Mouse (Mus musculus) gastrocnemius, postnatal 36 days (tissue): ENCODE data around the gene H1fx. TPM values are rescaled to one million over a fixed set of nuclear protein-coding genes. Genes with fewer than 3 reads are reported as not detected.
"Not testable (repeated sequence)": the region's sequence is repeated elsewhere in the genome, so short reads cannot be mapped to it uniquely, and the experiment has no call there.

Source experiments
- DNase-seq, 2 experiments: peaks; one replicate each; pipeline ENCODE4 v3.0.0; 2022
- intact Hi-C: fragments of 180-260 bp; cut with DNase I; formaldehyde crosslinking; loops from one replicate; pipeline ENCODE4 v1.15.1; 2025
- microRNA-seq, 2 experiments: library from miRNA; unstranded; fragments of <30 nt; microRNA quantifications; one replicate each; pipeline ENCODE4 v1.2.0; 2021
- total RNA-seq, 2 experiments: library from RNA; stranded (reverse); gene quantifications; 2 replicates each; pipeline ENCODE4 v1.2.3; 2021

H1fx gene
- total RNA-seq, 2 experiments from 2014 or later, result 1.4 to 2.2 TPM

DNA sequence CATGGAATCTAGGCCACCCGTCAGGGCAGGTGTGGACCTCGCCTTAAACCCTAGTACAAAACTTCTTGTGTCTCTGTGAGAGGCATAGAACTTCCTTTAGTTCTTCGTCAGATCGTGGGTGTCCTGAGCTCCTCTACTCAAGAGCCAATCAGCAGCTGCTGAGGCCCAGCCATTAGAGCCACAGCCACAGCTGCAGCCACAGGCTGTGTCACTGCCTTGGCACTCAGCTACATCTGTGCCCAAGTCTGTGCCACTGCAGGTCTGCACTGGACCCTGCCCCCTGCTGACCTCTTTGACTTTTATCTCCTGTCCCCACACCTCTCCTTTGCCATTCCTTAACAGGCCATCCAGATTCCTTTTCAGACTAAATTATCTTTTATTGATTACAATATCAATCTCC lies 9.8 kb upstream of the H1fx start:
- no peak for DNase-seq
- intact Hi-C loops, result no loop called here

DNA sequence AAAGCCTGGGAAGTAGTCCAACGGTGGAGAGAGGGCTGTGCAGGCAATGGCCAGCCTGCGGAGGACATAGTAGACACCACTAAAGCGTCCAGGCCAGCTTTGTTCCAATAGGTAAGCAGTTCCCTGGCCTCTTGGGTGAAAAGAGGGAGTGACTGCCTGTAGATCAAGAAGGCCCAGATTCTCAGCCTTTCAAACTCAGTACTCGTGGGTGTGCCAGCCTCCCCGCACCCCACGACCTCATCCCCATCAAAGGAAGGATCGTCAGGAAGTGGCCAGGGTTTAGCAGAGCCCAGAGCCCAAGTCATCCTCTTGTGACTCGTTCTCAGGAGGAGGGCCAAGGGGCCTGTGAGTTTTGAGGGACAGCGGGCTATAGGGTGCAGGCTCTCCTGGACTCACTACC lies 1.1 kb upstream of the H1fx start:
- no peak for DNase-seq
- intact Hi-C loops, result loop anchor here (10.0 kb wide), 1 partner anchor 218 kb away; no protein-coding TSS in a partner anchor

DNA sequence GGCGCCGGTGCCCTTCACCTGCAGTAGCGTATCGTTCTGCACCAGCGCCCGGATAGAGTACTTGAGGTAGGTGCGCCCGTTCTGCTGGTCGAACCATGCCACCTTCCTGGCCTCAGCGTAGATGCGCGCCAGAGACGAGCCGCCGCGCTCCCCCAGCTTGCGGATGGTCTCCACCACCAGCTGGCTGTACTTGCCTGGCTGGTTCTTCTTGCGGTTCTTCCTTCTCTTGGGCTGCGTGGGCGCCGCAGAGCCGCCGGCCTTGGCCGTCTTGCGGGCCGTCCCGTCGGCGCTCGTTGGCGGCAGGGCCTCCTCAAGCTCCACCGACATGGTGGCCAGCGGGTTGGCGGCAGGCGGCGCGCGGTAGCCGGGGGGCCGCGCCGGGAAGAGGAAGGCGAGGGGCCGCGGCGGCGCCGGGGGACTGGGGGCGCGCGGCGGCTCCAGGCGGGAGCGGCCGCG lies 379 bp downstream of the H1fx start:
- DNase-seq, result no peak
- intact Hi-C loops, result loop anchor here (10.0 kb wide), 1 partner anchor 216 kb away; no protein-coding TSS in a partner anchor

DNA sequence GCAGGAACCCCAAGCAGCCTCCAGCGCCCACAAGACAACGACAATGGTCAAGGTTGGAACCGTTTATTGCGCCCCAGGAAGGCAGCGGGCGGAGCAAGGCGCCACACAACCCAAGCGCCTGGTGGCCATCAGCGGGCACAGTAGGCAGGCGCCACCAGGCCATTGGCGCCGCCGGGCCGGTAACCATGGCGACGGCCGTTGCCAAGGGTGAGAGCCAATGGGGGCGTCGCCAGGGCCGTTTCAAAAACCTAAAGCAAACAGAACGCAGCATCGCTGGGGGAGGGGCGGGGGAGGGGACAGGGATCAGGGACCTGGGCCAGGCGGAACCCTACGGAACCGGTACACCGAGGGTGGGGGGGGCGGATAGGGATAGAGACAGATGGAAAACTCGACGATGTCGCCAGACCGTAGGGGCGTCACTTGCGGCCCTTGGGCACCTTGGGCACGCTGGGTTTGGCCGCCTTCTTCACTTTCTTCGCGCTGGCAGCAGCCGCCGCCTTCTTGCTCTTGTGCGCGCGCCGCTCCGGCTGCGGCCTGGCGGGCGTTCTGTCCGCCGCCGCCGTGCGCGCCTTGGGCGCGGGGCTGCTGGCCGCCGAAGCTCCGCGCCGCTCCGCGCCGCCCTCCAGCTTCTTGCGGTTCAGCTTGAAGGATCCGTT lies 935 bp downstream of the H1fx start:
- intact Hi-C loops, result loop anchor here (10.0 kb wide), 1 partner anchor 216 kb away; no protein-coding TSS in a partner anchor
- peak in 1 of 2 experiments; percentile 27 for DNase-seq

DNA sequence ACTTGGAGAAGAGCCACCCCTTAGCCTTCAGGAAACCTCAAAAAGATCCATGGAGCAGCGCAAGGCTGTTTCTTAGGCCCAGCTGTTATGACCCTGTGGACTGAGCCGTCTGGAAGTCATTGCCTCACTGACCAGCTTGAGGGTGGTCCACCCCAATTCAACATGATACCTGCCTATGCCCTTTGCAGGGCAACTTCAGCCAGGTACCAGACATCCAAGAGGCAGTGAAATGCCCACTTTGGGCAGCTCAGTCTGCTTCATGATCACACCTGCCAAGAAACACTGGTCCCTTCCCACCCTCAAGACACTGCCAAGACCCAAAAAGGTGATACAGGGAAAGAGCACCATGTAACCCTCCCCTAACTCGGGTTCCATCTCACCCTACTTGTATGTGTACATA lies 1.7 kb downstream of the H1fx start:
- no peak for DNase-seq
- intact Hi-C loops, result loop anchor here (10.0 kb wide), 1 partner anchor 215 kb away; no protein-coding TSS in a partner anchor

DNA sequence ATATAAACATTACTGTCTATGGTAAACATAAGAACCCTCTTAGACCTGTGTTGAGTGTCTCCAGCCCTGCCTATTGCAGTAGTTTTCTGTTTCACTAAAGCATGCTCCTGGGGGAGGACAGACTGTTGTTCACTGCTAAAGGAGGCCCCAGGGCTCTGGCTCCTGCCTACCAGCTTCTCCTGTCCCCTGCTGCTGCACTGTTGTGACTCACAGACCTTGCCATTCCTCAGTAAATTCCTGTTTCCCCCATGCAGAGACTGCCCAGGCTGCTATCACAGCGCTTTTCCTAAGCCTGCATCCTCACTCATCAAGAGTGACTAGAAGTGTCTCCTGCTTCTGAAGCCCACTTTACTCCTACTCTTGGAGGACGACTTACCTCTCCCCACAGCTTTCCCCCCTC lies 11.4 kb downstream of the H1fx start:
- intact Hi-C loops, result no loop called here
- no peak for DNase-seq

DNA sequence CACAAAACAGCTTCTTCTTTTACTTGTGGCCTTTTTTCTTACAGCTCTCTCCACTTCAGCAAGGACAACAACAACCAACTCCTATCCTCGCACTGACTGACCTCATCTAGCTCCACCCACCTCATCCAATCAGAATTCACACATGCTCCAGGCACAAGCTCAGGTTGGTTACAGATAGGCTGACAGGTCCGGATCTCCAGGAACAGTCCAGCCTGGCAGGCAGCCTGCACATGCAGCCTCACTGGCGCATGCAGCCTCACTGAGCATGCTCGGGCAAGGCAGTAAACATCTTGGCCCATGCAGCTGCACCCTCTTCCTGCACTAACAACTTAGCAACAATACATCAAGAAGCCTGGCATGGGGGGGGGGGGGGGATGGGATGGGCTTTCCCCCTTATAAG lies 19.0 kb downstream of the H1fx start:
- DNase-seq, intact Hi-C loops: not testable (repeated sequence)

DNA sequence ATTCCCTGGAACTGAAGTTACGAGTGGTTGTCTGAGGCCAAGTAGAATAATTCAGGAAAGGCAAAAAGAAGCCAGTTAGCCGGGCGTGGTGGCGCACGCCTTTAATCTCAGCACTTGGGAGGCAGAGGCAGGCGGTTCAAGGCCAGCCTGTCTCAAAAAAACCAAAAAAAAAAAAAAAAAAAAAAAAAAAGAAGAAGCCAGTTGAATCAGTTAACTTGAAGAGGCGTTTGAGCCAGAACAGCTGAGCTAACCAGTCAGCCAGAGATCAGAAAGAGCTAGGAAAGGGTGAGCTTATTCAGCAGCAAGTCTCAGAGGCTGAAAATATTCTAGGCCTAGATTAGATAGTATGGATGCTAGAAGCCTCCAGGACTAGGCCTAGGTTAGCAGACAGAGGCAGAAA lies 39.3 kb downstream of the H1fx start:
- intact Hi-C loops, result no loop called here

DNA sequence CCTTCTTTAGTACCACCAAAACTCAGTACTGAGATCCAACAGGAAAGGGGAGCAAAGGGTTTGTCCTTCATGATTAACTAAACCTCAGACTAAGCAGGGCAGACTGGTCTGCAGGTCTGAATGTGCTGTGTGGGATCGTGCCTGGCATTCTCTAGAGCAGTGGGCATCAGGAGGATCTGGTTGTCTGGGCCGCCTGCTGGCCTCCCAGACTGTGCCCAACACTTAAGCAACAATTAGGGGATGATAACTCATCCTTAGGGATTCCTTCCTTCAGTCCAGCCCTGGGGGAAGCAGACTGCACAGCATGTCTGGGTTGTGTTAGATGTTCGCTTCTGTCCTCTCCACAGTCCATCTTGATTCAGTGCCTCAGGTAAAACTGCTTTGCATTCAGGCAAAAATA lies 42.5 kb downstream of the H1fx start:
- DNase-seq, result no peak
- intact Hi-C loops, result no loop called here

More for the DNA sequence above, 39.3 kb downstream of the H1fx start:
- DNase-seq, result no peak

DNA sequence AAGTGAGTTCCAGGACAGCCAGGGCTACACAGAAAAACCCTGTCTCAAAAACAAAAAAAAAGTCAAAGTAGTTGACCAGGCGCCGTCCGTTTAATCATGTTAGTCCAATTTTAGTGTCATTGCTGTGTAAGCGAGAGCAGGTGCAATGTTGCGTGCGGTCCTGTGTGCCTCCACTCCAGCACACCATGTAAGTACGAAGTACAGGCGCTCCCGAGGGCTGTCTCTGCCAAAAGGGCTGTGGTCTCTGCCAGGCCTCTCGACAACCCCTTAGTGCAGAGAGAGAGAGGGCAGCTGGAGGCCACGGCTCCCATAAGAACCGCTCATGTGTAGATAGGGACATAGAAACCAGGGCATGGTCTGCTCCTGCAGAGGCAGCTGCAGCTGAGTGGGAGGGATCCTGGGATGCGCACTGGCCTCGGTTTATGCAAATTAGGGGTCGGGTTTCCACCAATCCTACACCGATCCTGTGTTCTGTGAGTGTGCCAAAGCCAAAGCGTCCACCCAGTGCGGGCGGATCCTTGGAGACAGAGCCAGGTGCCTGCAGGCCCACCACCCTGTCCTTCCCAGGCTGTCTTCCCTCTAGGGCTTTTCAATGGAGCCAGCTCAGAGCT lies 44.2 kb downstream of the H1fx start:
- DNase-seq, result no peak
- intact Hi-C loops, result no loop called here

DNA sequence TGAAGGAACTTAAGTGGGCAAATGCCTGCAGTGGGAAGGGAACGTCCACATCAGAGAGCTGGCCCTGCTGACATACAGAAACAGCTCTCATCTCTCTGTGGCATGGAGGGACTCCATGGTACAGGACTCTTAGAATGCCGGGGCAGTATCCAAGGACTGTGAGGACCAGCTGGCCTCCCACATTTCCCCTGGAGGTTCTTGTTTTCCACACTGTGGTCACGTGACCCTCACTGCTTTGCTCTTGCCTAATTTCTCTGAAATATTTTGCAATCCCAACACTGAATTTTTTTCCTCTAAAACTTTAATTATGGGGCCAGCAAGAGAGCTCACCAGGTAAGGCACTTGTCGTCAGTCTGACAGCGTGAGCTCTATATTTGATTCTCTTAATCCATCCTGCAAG lies 46.4 kb downstream of the H1fx start:
- DNase-seq, result no peak
- intact Hi-C loops, result no loop called here

Small RNA genes within 50 kb of the gene (microRNA-seq; reads per million reads assigned to microRNA genes)
- gene Gm47286, result 0 reads per million in 2 experiments

Other genes with a start within 250 kb of the H1fx start
- not detected for gene Gp9, start 203.6 kb downstream of the H1fx start, total RNA-seq
- 1 to 10 TPM; 5.1 to 5.2 TPM for gene Rab43, start 169.5 kb downstream of the H1fx start, total RNA-seq
- 1 to 10 TPM in 1 of 2 experiments, not detected in 1; 2.0 TPM for gene Gm45140, start 145.8 kb downstream of the H1fx start, total RNA-seq
- 10 to 100 TPM; 13.9 to 19.1 TPM for gene Isy1, start 142.8 kb downstream of the H1fx start, total RNA-seq
- 100 to 1,000 TPM; 448 to 458 TPM for gene Cnbp, start 130.5 kb downstream of the H1fx start, total RNA-seq
- 10 to 100 TPM; 28.6 to 28.7 TPM for gene Copg1, start 93.8 kb downstream of the H1fx start, total RNA-seq
- gene Hmces, start 67.7 kb downstream of the H1fx start, total RNA-seq, result 1 to 10 TPM; 5.8 to 6.9 TPM
- 100 to 1,000 TPM; 301 to 338 TPM for gene Rab7, start 63.6 kb upstream of the H1fx start, total RNA-seq
- gene Rpn1, start 102.8 kb upstream of the H1fx start, total RNA-seq, result 10 to 100 TPM; 65.2 to 80.5 TPM
- gene Gata2, start 212.3 kb upstream of the H1fx start, total RNA-seq, result 1 to 10 TPM; 4.2 to 4.3 TPM
- gene Dnajb8, start 240.6 kb upstream of the H1fx start, total RNA-seq, result not detected